Mouse (Mus musculus): ENCODE measurements around the gene Olfr965. TPM values are rescaled to one million over a fixed set of nuclear protein-coding genes. Genes with fewer than 3 reads are reported as not detected.

Gene Olfr965
- total and polyA plus RNA-seq, 3 experiments = not detected

Other genes starting within 250 kb of the Olfr965 start
- gene Olfr955, start 239.4 kb upstream of the Olfr965 start, total RNA-seq (2012; rRNA removed) = not detected in 2 replicates
- not detected for gene Olfr955, start 239.4 kb upstream of the Olfr965 start, polyA plus RNA-seq (2012; ENCODE audit: insufficient read depth in 1 of 2, insufficient read length in 2 of 2, low read depth in 1 of 2, low replicate concordance in 2 of 2, missing spikeins in 1 of 2)
- not detected in 2 replicates for gene Olfr44, start 217.4 kb upstream of the Olfr965 start, total RNA-seq (2012; rRNA removed)
- gene Olfr44, start 217.4 kb upstream of the Olfr965 start, polyA plus RNA-seq (2012; ENCODE audit: insufficient read depth in 1 of 2, insufficient read length in 2 of 2, low read depth in 1 of 2, low replicate concordance in 2 of 2, missing spikeins in 1 of 2) = not detected
- gene Olfr957, start 195.5 kb upstream of the Olfr965 start, total RNA-seq (2012; rRNA removed) = not detected in 2 replicates
- not detected for gene Olfr957, start 195.5 kb upstream of the Olfr965 start, polyA plus RNA-seq (2012; ENCODE audit: insufficient read depth in 1 of 2, insufficient read length in 2 of 2, low read depth in 1 of 2, low replicate concordance in 2 of 2, missing spikeins in 1 of 2)
- not detected in 2 replicates for gene Olfr958, start 157.3 kb upstream of the Olfr965 start, total RNA-seq (2012; rRNA removed)
- gene Olfr958, start 157.3 kb upstream of the Olfr965 start, polyA plus RNA-seq (2012; ENCODE audit: insufficient read depth in 1 of 2, insufficient read length in 2 of 2, low read depth in 1 of 2, low replicate concordance in 2 of 2, missing spikeins in 1 of 2) = not detected
- gene Olfr959, start 135.8 kb upstream of the Olfr965 start, total RNA-seq (2012; rRNA removed) = not detected in 2 replicates
- gene Olfr959, start 135.8 kb upstream of the Olfr965 start, polyA plus RNA-seq (2012; ENCODE audit: insufficient read depth in 1 of 2, insufficient read length in 2 of 2, low read depth in 1 of 2, low replicate concordance in 2 of 2, missing spikeins in 1 of 2) = not detected
- gene AW551984, start 107.0 kb upstream of the Olfr965 start, total RNA-seq (2012; rRNA removed) = not detected in 2 replicates
- gene AW551984, start 107.0 kb upstream of the Olfr965 start, polyA plus RNA-seq (2012; ENCODE audit: insufficient read depth in 1 of 2, insufficient read length in 2 of 2, low read depth in 1 of 2, low replicate concordance in 2 of 2, missing spikeins in 1 of 2) = not detected
- gene Olfr148, start 100.7 kb upstream of the Olfr965 start, total RNA-seq (2012; rRNA removed) = not detected in 2 replicates
- gene Olfr148, start 100.7 kb upstream of the Olfr965 start, polyA plus RNA-seq (2012; ENCODE audit: insufficient read depth in 1 of 2, insufficient read length in 2 of 2, low read depth in 1 of 2, low replicate concordance in 2 of 2, missing spikeins in 1 of 2) = not detected
- gene Olfr960, start 90.0 kb upstream of the Olfr965 start, total RNA-seq (2012; rRNA removed) = not detected in 2 replicates
- not detected for gene Olfr960, start 90.0 kb upstream of the Olfr965 start, polyA plus RNA-seq (2012; ENCODE audit: insufficient read depth in 1 of 2, insufficient read length in 2 of 2, low read depth in 1 of 2, low replicate concordance in 2 of 2, missing spikeins in 1 of 2)
- not detected in 2 replicates for gene Olfr961, start 66.3 kb upstream of the Olfr965 start, total RNA-seq (2012; rRNA removed)
- not detected for gene Olfr961, start 66.3 kb upstream of the Olfr965 start, polyA plus RNA-seq (2012; ENCODE audit: insufficient read depth in 1 of 2, insufficient read length in 2 of 2, low read depth in 1 of 2, low replicate concordance in 2 of 2, missing spikeins in 1 of 2)
- not detected in 2 replicates for gene Olfr963, start 44.1 kb upstream of the Olfr965 start, total RNA-seq (2012; rRNA removed)
- not detected for gene Olfr963, start 44.1 kb upstream of the Olfr965 start, polyA plus RNA-seq (2012; ENCODE audit: insufficient read depth in 1 of 2, insufficient read length in 2 of 2, low read depth in 1 of 2, low replicate concordance in 2 of 2, missing spikeins in 1 of 2)
- gene Olfr149, start 4.2 kb upstream of the Olfr965 start, total RNA-seq (2012; rRNA removed) = not detected in 2 replicates
- not detected for gene Olfr149, start 4.2 kb upstream of the Olfr965 start, polyA plus RNA-seq (2012; ENCODE audit: insufficient read depth in 1 of 2, insufficient read length in 2 of 2, low read depth in 1 of 2, low replicate concordance in 2 of 2, missing spikeins in 1 of 2)
- not detected in 2 replicates for gene Olfr150, start 19.6 kb downstream of the Olfr965 start, total RNA-seq (2012; rRNA removed)
- not detected for gene Olfr150, start 19.6 kb downstream of the Olfr965 start, polyA plus RNA-seq (2012; ENCODE audit: insufficient read depth in 1 of 2, insufficient read length in 2 of 2, low read depth in 1 of 2, low replicate concordance in 2 of 2, missing spikeins in 1 of 2)
- not detected in 2 replicates for gene Olfr967, start 34.9 kb downstream of the Olfr965 start, total RNA-seq (2012; rRNA removed)
- not detected for gene Olfr967, start 34.9 kb downstream of the Olfr965 start, polyA plus RNA-seq (2012; ENCODE audit: insufficient read depth in 1 of 2, insufficient read length in 2 of 2, low read depth in 1 of 2, low replicate concordance in 2 of 2, missing spikeins in 1 of 2)
- not detected in 2 replicates for gene Olfr968, start 71.9 kb downstream of the Olfr965 start, total RNA-seq (2012; rRNA removed)
- not detected for gene Olfr968, start 71.9 kb downstream of the Olfr965 start, polyA plus RNA-seq (2012; ENCODE audit: insufficient read depth in 1 of 2, insufficient read length in 2 of 2, low read depth in 1 of 2, low replicate concordance in 2 of 2, missing spikeins in 1 of 2)
- not detected in 2 replicates for gene Olfr969, start 79.6 kb downstream of the Olfr965 start, total RNA-seq (2012; rRNA removed)
- not detected for gene Olfr969, start 79.6 kb downstream of the Olfr965 start, polyA plus RNA-seq (2012; ENCODE audit: insufficient read depth in 1 of 2, insufficient read length in 2 of 2, low read depth in 1 of 2, low replicate concordance in 2 of 2, missing spikeins in 1 of 2)
- not detected in 2 replicates for gene Olfr970, start 97.5 kb downstream of the Olfr965 start, total RNA-seq (2012; rRNA removed)
- gene Olfr970, start 97.5 kb downstream of the Olfr965 start, polyA plus RNA-seq (2012; ENCODE audit: insufficient read depth in 1 of 2, insufficient read length in 2 of 2, low read depth in 1 of 2, low replicate concordance in 2 of 2, missing spikeins in 1 of 2) = not detected
- not detected in 2 replicates for gene Olfr971, start 125.5 kb downstream of the Olfr965 start, total RNA-seq (2012; rRNA removed)
- gene Olfr971, start 125.5 kb downstream of the Olfr965 start, polyA plus RNA-seq (2012; ENCODE audit: insufficient read depth in 1 of 2, insufficient read length in 2 of 2, low read depth in 1 of 2, low replicate concordance in 2 of 2, missing spikeins in 1 of 2) = not detected
- gene Olfr972, start 155.1 kb downstream of the Olfr965 start, total RNA-seq (2012; rRNA removed) = not detected in 2 replicates
- gene Olfr972, start 155.1 kb downstream of the Olfr965 start, polyA plus RNA-seq (2012; ENCODE audit: insufficient read depth in 1 of 2, insufficient read length in 2 of 2, low read depth in 1 of 2, low replicate concordance in 2 of 2, missing spikeins in 1 of 2) = not detected
- gene Olfr229, start 196.0 kb downstream of the Olfr965 start, total RNA-seq (2012; rRNA removed) = not detected in 2 replicates
- not detected for gene Olfr229, start 196.0 kb downstream of the Olfr965 start, polyA plus RNA-seq (2012; ENCODE audit: insufficient read depth in 1 of 2, insufficient read length in 2 of 2, low read depth in 1 of 2, low replicate concordance in 2 of 2, missing spikeins in 1 of 2)
- gene Olfr974, start 226.1 kb downstream of the Olfr965 start, total RNA-seq (2012; rRNA removed) = not detected in 2 replicates
- not detected for gene Olfr974, start 226.1 kb downstream of the Olfr965 start, polyA plus RNA-seq (2012; ENCODE audit: insufficient read depth in 1 of 2, insufficient read length in 2 of 2, low read depth in 1 of 2, low replicate concordance in 2 of 2, missing spikeins in 1 of 2)
- not detected in 2 replicates for gene Olfr975, start 240.7 kb downstream of the Olfr965 start, total RNA-seq (2012; rRNA removed)
- not detected for gene Olfr975, start 240.7 kb downstream of the Olfr965 start, polyA plus RNA-seq (2012; ENCODE audit: insufficient read depth in 1 of 2, insufficient read length in 2 of 2, low read depth in 1 of 2, low replicate concordance in 2 of 2, missing spikeins in 1 of 2)
- not detected in 2 replicates for gene Olfr976, start 249.8 kb downstream of the Olfr965 start, total RNA-seq (2012; rRNA removed)
- not detected for gene Olfr976, start 249.8 kb downstream of the Olfr965 start, polyA plus RNA-seq (2012; ENCODE audit: insufficient read depth in 1 of 2, insufficient read length in 2 of 2, low read depth in 1 of 2, low replicate concordance in 2 of 2, missing spikeins in 1 of 2)

Data from MEL (cell line).